Mouse (Mus musculus) stomach, embryonic 14.5 days (tissue): Measurements from ENCODE around the gene Slc17a7. TPM values are rescaled to one million over a fixed set of nuclear protein-coding genes. Genes with fewer than 3 reads are reported as not detected.

Experiments
- ATAC-seq: fragments of 200-750 bp; cut with Nextera tagmentation; 2 replicates; pipeline ENCODE4 v1.8.0; 2017; ENCODE audit warnings: low read depth, moderate TSS enrichment; ENCODE audit not compliant: insufficient number of reproducible peaks, insufficient read depth, low FRiP score
- H3K27ac ChIP-seq: fragments of 300-500 bp; sonication (generic); 2 replicates; pipeline ENCODE4 v1.5.1; 2014; ENCODE audit warnings: mild to moderate bottlenecking, low read length, moderate library complexity, mixed read lengths
- H3K27me3 ChIP-seq: fragments of 300-500 bp; sonication (generic); 2 replicates; pipeline ENCODE4 v1.6.1; 2014; ENCODE audit warnings: low read length, control low read depth, mixed read lengths; ENCODE audit not compliant: control insufficient read depth, insufficient read depth
- H3K36me3 ChIP-seq: fragments of 300-500 bp; sonication (generic); 2 replicates; pipeline ENCODE4 v1.6.1; 2014; ENCODE audit warnings: mild to moderate bottlenecking, control low read depth, low read length, moderate library complexity, mixed read lengths; ENCODE audit not compliant: control insufficient read depth, insufficient read depth
- H3K4me1 ChIP-seq: fragments of 300-500 bp; sonication (generic); 2 replicates; pipeline ENCODE4 v1.6.1; 2014; ENCODE audit warnings: low read length, control low read depth, mixed read lengths; ENCODE audit not compliant: control insufficient read depth, insufficient read depth
- H3K4me2 ChIP-seq: fragments of 300-500 bp; sonication (generic); replicated peaks from 2 replicates; pipeline ENCODE4 v1.6.1; 2014; ENCODE audit warnings: low read depth, low read length, control low read depth
- H3K4me3 ChIP-seq: fragments of 300-500 bp; sonication (generic); 2 replicates; pipeline ENCODE4 v1.5.1; 2014; ENCODE audit warnings: low read depth, low read length, control low read depth
- H3K9ac ChIP-seq: fragments of 300-500 bp; sonication (generic); replicated peaks from 2 replicates; pipeline ENCODE4 v1.6.1; 2014; ENCODE audit warnings: low read depth, mild to moderate bottlenecking, control low read depth, low read length, moderate library complexity, mixed read lengths
- H3K9me3 ChIP-seq: fragments of 300-500 bp; sonication (generic); 2 replicates; pipeline ENCODE4 v1.6.1; 2016; ENCODE audit warnings: low read depth, low read length, control low read depth; ENCODE audit not compliant: control insufficient read depth
- WGBS: fragments of 180-500 bp; shearing (Covaris S2); extraction: QIAGEN DNeasy Blood & Tissue Kit; methylation state at CpG from one replicate; pipeline ENCODE4 v1.1.7; 2014; 5-methylcytosine and 5-hydroxymethylcytosine counted together
- microRNA counts: library from miRNA; unstranded; fragments of <30 nt; microRNA quantifications from one replicate; lab custom pipeline; 2016
- microRNA-seq: library from miRNA; unstranded; fragments of <30 nt; microRNA quantifications from one replicate; pipeline ENCODE4, GENCODE M21; 2016
- polyA plus RNA-seq: library from polyadenylated mRNA; unstranded; fragments of >200 nt; fragmentation: Nextera tagmentation; extraction: Ambion mirVana; gene quantifications from 2 replicates; pipeline ENCODE4 v1.2.1, GENCODE M21; 2014

Gene Slc17a7
- polyA plus RNA-seq, 1 experiment from 2014 or later = not detected

DNA sequence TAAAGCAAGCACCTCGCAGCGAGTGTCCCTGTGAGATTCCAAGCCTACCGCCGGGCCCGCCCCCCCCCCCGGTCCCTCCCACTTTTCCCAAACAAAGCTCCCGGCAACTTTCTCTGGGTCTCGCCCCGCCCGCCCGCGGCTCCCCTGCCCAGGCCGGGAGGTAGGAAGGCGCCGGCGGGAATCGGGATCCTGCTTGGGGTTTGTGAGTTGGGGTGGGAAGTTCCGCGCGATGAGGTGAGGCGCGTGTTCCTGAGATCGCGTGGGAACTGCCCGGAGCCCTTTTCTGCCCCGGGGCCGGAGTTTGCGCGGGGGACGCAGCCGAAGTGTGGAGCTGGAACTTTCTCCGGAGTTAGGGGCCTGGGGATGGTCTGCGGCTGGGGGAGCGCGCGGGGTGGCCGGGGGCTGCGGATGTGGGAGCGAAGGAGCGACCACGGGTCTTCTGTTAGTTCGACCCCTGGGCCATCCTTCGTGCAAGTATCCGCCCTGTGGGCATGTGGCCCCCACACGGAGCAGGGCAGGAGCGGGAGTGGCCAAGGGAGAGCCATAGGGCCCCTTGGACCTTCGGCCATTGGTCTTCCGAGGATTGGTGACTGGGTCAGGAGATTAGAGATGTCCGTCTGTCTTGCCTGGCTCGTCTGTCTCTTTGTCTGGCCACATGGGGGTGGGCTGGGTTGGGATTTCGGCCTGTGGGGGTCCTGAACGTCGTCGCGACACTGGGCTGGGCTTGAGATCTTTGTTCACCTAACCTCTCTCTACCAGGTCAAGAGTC lies 52.1 kb downstream of the Slc17a7 start, which contains the start of gene Tead2:
Gene Tead2, plus strand, starts transcription at position 81 of the 769 bp plus-strand sequence.
- Histone ChIP-seq H3K9ac (peak within 1 kb of the TSS; percentile 95), H3K9me3 (no peaks in the 10 kb centered on the region), H3K4me2 (peak within 1 kb of the TSS; percentile 97), H3K27ac (peak within 1 kb of the TSS; percentile 89), H3K27me3 (no peaks in the 10 kb centered on the region), H3K36me3 (peaks cover 36% of the 10 kb centered on the region), H3K4me1 (peaks cover 23% of the 10 kb centered on the region), H3K4me3 (peak within 1 kb of the TSS; percentile 71)
- ATAC-seq = peak; percentile 46
- WGBS = under 1% methylated on average over 55 of the region's 55 CpGs

DNA sequence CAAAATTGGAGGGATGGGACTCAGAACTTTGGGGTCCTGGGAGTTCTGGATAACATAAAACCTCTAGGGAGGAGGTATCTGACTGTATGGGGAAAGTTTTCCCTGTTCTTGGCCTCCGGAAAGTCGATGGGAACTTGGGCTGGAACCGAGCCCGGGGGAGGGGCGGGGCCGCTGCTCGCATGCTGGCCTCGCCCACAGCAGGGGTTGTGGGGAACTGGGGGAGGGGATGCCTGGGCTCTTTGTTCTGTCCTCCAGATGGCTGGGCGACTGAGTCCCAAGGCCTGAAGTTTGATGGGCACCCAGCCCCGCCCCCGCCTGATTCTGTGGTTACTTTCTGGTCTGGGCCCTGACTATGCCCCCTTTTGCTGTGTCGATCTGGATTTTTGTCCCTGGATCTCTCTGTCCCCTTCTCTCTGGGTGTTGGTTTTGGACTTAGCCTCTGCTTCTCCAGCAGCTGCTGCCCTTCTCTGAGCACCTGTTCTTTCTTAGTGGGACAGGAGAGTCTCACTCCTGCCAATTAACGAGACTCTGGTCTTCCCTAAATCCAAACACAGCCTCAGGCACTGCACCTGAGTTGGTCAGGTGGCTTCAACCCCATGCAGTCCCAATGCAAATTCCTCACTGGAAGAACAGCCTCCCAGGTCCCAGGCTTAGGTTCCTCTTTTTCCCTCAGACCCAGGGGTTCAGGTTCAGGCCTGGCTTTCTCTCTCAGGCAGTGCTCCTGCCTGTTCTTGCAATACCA lies 52.9 kb downstream of the Slc17a7 start:
- Histone ChIP-seq H3K4me1 (peaks cover 20% of the 10 kb centered on the region), H3K4me2 (peak overlapping the region; percentile 97), H3K9ac (peak overlapping the region; percentile 95), H3K36me3 (peaks cover 42% of the 10 kb centered on the region), H3K27ac (peak overlapping the region; percentile 89), H3K9me3 (no peaks in the 10 kb centered on the region), H3K4me3 (peak overlapping the region; percentile 71), H3K27me3 (no peaks in the 10 kb centered on the region)
- WGBS = 1% methylated on average over 13 of the region's 13 CpGs
- peak; percentile 76 for ATAC-seq

DNA sequence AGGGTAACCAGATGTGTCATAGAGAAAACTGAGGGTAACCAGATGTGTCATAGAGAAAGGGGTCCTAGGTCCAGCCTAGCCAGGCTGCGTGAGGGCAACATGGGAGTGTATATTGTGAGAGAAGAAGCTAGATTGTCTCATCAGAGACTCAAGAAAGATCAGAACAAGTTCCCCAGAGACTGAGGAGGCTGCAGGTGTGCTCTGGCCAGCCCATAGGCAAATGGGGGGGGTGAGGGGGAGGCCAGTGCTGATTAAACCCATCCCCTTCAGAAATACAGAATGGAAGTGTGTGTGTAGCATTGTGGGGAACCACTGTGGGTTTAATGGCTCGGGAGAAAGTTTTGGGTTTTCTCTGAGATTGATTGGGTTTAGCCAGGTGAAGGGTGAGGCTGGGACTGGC lies 57.9 kb downstream of the Slc17a7 start:
- 68% methylated on average over 2 of the region's 2 CpGs for WGBS
- H3K4me1 ChIP-seq = peaks cover 12% of the 10 kb centered on the region
- H3K4me2 ChIP-seq = no peak overlapping the region
- no peak for ATAC-seq
- no peak overlapping the region for H3K4me3 ChIP-seq
- no peaks in the 10 kb centered on the region for H3K9me3 ChIP-seq
- no peak overlapping the region for H3K27ac ChIP-seq
- H3K27me3 ChIP-seq = no peaks in the 10 kb centered on the region
- no peak overlapping the region for H3K9ac ChIP-seq
- H3K36me3 ChIP-seq = peaks cover 84% of the 10 kb centered on the region

DNA sequence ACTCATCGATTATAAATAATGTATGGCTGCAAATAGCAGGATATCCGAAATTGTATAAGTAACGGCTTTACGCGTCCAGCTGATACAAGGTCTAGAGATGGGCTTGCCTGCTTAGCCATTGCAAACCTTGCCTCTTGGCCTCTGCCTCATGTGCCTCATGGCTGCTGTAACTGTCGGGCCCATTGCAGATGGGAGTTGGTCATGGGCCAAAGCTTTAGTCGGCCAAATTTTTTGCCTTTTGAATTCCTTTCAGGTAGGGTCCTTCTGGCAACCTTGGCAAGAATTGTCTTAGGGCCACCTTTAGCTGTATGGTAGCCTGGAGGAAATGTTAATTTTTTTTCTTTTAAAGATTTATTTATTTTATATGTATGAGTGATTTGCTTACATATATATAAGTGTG lies 61.1 kb downstream of the Slc17a7 start:
- no peaks in the 10 kb centered on the region for H3K9me3 ChIP-seq
- H3K4me1 ChIP-seq = no peaks in the 10 kb centered on the region
- H3K4me3 ChIP-seq = no peak overlapping the region
- no peak overlapping the region for H3K27ac ChIP-seq
- no peak overlapping the region for H3K9ac ChIP-seq
- H3K4me2 ChIP-seq = no peak overlapping the region
- H3K27me3 ChIP-seq = no peaks in the 10 kb centered on the region
- WGBS = 92% methylated on average over 7 of the region's 7 CpGs
- ATAC-seq = no peak
- peaks cover 86% of the 10 kb centered on the region for H3K36me3 ChIP-seq

MicroRNAs within 50 kb of the gene (microRNA counts, 519-probe panel; counts per million panel counts)
- 2,421 counts per million, percentile 39 among the panel's probes with 10 or more counts for microRNA mmu-miR-150 (lab: Ali Mortazavi, UCI)

Small RNA genes lying within 50 kb of the gene (microRNA-seq; reads per million reads assigned to microRNA genes)
- gene Mir150 = 16.6 reads per million, percentile 25 among the genes with 10 or more reads in this experiment
- 17.7 reads per million, percentile 26 among the genes with 10 or more reads in this experiment for gene Mir5121
- gene Mir7055 = not detected

Other genes with a start within 250 kb of the Slc17a7 start
- 67.3 and 72.1 TPM in 2 replicates for gene Ap2a1, start 234.5 kb upstream of the Slc17a7 start, polyA plus RNA-seq
- 0.17 TPM in 2 replicates for gene Tsks, start 220.7 kb upstream of the Slc17a7 start, polyA plus RNA-seq
- 24.7 and 25.0 TPM in 2 replicates for gene Cpt1c, start 189.1 kb upstream of the Slc17a7 start, polyA plus RNA-seq
- gene Prmt1, start 177.4 kb upstream of the Slc17a7 start, polyA plus RNA-seq = 165 and 186 TPM in 2 replicates
- gene Irf3, start 166.3 kb upstream of the Slc17a7 start, polyA plus RNA-seq = 89.2 and 96.0 TPM in 2 replicates
- 60.6 and 62.9 TPM in 2 replicates for gene Bcl2l12, start 165.2 kb upstream of the Slc17a7 start, polyA plus RNA-seq
- gene Scaf1, start 147.6 kb upstream of the Slc17a7 start, polyA plus RNA-seq = 48.9 and 49.8 TPM in 2 replicates
- gene Rras, start 146.0 kb upstream of the Slc17a7 start, polyA plus RNA-seq = 71.0 and 75.0 TPM in 2 replicates
- 13.7 and 17.8 TPM in 2 replicates for gene Prr12, start 111.1 kb upstream of the Slc17a7 start, polyA plus RNA-seq
- gene Nosip, start 101.5 kb upstream of the Slc17a7 start, polyA plus RNA-seq = 58.9 and 63.6 TPM in 2 replicates
- gene Prrg2, start 101.3 kb upstream of the Slc17a7 start, polyA plus RNA-seq = 20.7 and 20.9 TPM in 2 replicates
- 418 and 432 TPM in 2 replicates for gene Rcn3, start 71.7 kb upstream of the Slc17a7 start, polyA plus RNA-seq
- 78.6 and 79.9 TPM in 2 replicates for gene Fcgrt, start 60.1 kb upstream of the Slc17a7 start, polyA plus RNA-seq
- 1,682 and 1,777 TPM in 2 replicates for gene Rps11, start 39.5 kb upstream of the Slc17a7 start, polyA plus RNA-seq
- 1,622 and 1,649 TPM in 2 replicates for gene Rpl13a, start 35.2 kb upstream of the Slc17a7 start, polyA plus RNA-seq
- 0.65 and 0.83 TPM in 2 replicates for gene Gm45713, start 27.7 kb upstream of the Slc17a7 start, polyA plus RNA-seq
- gene Flt3l, start 27.5 kb upstream of the Slc17a7 start, polyA plus RNA-seq = 2.1 and 2.9 TPM in 2 replicates
- 103 and 114 TPM in 2 replicates for gene Pih1d1, start 9.6 kb upstream of the Slc17a7 start, polyA plus RNA-seq
- gene Aldh16a1, start 9.4 kb upstream of the Slc17a7 start, polyA plus RNA-seq = 43.4 and 54.1 TPM in 2 replicates
- gene Gfy, start 15.6 kb downstream of the Slc17a7 start, polyA plus RNA-seq = not detected in 2 replicates
- not detected in 2 replicates for gene Pth2, start 17.0 kb downstream of the Slc17a7 start, polyA plus RNA-seq
- 0.22 and 0.55 TPM in 2 replicates for gene Ccdc155, start 40.9 kb downstream of the Slc17a7 start, polyA plus RNA-seq
- gene Dkkl1, start 48.2 kb downstream of the Slc17a7 start, polyA plus RNA-seq = 0.45 and 1.2 TPM in 2 replicates
- 155 and 167 TPM in 2 replicates for gene Tead2, start 51.8 kb downstream of the Slc17a7 start, polyA plus RNA-seq
- gene Cd37, start 75.2 kb downstream of the Slc17a7 start, polyA plus RNA-seq = 2.2 and 3.5 TPM in 2 replicates
- gene Slc6a16, start 77.1 kb downstream of the Slc17a7 start, polyA plus RNA-seq = not detected in 2 replicates
- not detected in 2 replicates for gene Slc6a21, start 113.6 kb downstream of the Slc17a7 start, polyA plus RNA-seq
- 18.3 and 23.5 TPM in 2 replicates for gene Trpm4, start 169.8 kb downstream of the Slc17a7 start, polyA plus RNA-seq
- gene Hrc, start 171.3 kb downstream of the Slc17a7 start, polyA plus RNA-seq = 0.78 and 1.8 TPM in 2 replicates
- 5.2 and 6.1 TPM in 2 replicates for gene Ppfia3, start 203.1 kb downstream of the Slc17a7 start, polyA plus RNA-seq
- gene Lin7b, start 206.6 kb downstream of the Slc17a7 start, polyA plus RNA-seq = 4.2 and 5.1 TPM in 2 replicates
- 118 and 124 TPM in 2 replicates for gene Snrnp70, start 231.8 kb downstream of the Slc17a7 start, polyA plus RNA-seq
- not detected in 2 replicates for gene Kcna7, start 241.7 kb downstream of the Slc17a7 start, polyA plus RNA-seq
- gene Ntf5, start 249.7 kb downstream of the Slc17a7 start, polyA plus RNA-seq = 4.1 and 4.5 TPM in 2 replicates